Mouse (Mus musculus): ENCODE data around the gene Degs1.

Gene Degs1

DNA sequence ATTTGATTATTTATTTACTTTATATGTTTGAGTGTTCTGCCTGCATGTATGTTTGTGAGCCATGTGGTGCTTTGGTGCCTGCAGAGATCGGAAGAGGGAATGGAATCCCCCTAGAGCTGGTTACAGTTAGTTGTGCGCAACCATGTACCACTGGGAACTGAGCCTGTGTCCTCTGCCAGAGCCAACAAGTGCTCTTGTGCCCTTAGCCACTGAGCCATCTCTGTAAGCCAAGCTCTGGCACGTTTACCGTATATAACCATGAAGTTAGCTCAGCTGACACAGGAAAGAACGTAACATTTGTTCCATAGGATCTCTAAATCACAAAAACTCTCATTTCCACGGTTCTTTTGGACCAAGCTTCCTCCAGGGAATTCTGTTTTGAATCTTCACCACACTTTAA lies 2.6 kb downstream of the Degs1 start:
- no peak for DNase-seq

DNA sequence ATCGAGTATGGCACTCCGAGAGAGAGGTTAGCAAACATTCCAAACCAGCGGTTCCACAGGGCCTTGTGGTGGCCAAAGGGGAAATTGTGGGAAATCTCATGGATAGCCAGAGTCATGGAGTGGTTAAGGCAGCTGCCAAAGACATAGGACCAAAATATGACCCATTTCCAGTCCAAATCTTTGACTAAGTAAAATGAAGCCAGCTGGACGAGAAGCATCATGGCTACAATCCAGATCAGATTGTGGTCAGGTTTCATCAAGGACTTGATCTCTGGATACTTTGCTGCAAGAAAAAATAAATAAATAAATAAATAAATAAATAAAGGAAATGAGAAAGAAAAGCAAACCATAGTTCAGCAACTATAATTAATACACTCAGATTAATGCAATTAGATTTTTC lies 3.2 kb downstream of the Degs1 start:
- no peak for DNase-seq

DNA sequence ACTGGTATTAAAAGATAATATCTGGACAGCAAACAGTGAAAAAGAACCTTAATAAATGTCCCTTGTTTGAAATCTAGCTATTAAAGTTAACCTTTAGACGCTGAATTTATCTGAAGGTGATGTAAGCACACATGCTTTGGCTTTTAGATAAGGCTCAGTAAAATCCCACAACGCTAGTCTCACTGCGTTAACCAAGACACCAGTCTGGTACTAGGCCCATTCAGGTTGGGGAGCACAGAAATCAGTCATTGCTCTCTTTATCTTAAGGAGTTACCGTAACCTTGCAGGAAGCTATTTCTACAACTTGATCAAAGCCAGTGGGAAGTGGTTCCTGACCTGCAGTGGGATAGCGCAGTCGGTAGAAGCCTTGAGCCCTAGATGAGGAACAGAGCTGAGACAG lies 7.5 kb downstream of the Degs1 start:
- no peak for DNase-seq

DNA sequence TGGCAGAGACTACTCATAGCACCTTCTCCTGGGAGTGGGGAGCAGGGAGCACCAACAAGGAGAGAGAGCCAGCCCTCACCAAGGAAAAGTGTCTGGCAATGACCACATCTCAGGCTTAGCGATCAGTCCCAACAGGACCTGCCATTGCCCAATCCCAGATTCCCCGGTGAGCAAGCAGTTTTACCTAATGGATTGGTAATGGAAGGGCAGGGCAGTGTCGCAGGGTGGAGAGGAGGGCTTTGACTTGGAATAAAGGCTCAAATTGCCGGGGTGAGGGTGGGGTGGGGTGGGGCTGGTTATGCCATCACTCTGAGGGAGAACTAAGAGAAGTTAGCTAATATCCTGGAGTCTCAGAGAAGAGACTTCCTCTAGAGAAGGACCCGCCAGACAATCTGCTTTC lies 11.0 kb downstream of the Degs1 start:
- DNase-seq, result no peak

DNA sequence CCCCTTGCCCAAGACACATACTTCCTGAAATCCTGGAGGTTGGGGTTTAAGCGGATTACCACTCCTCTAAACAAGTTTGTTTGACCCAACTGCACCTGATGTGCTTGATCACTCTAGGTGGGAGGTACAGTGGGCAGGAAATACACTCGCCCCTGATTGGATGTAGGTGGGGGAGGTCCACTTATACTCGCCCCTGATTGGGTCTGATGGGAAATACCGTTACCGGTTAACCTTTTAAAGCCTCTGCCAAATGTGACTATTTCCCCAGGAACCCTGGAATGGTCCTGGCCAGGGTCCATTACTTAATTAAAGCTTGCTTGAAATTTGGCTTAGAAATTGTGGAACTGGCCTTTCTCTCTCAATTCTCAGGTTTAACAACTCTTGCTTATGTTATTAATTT lies 11.5 kb downstream of the Degs1 start:
- DNase-seq, result no peak

DNA sequence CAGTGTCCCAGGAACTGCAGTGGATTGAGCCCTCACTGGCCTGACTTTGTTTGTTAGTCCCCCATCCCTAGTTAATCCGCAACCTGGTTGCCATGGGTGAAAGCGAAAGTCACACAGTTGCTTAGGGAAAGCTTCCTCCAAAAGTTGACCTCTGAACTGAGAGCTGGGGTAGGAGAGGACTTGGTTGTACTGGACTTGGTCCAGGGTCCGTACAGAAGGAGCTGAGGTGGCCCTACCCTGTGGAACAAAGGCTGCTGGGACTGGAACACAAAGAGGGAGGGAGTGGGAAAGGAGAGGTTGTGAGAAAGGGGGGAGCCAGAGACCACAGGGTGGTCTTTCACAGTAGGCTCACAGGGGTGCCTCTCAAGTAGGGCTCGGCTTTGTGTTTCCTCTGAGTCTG lies 14.3 kb downstream of the Degs1 start:
- DNase-seq, result no peak

DNA sequence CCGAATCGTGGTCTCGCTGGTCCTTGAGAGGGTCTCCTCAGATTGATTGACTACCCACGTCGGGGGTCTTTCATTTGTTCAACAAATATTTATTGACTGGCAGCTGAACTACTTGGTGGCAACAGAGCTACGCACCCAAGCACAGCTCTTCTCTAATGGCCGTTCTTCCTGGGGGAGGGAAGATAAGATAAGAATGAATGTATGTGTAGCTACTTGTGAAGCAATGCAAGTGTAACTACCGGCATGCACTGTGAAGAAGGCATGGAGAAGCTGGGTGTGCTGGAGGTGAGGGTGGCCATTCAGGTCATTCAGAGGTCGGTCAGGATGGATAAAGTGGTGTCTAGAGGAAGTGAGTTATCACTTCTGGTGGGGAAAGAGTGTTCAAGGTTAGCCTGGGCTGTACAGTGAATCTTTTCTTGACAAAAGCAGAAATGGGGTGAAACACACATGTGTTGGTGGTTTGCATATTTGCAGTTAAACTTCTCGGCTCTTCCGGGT lies 16.5 kb downstream of the Degs1 start:
- DNase-seq, result no peak

DNA sequence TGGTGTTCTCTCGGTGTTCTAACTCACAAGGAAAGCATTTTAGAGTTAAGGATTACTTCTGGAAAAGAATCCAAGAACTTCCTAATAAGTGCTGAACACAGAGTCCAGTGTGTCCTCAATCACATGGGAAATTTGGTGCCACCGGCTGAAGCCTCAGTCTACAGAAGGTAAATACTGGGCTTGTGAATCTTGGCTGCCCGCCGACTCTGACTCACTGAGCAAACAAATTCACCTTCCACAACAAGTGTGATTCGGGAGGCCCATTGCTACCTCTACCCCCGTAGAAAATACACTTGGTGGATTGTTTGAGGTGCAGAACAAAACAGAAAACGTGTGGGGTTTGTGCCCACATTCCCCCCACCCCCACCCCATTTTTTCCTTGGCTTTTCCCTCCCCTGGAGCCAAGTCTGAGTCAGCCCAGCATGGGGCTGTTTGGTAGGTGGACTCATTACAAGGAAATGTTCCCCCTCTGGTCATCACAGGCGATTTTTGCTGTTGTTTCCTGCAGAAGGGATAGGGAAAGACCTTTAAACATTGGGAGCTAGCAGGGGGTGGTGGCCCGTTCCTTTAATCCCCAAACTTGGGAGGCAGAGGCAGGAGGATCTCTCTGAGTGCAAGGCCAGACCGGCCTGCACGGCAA lies 26.4 kb downstream of the Degs1 start:
- no peak for DNase-seq

DNA sequence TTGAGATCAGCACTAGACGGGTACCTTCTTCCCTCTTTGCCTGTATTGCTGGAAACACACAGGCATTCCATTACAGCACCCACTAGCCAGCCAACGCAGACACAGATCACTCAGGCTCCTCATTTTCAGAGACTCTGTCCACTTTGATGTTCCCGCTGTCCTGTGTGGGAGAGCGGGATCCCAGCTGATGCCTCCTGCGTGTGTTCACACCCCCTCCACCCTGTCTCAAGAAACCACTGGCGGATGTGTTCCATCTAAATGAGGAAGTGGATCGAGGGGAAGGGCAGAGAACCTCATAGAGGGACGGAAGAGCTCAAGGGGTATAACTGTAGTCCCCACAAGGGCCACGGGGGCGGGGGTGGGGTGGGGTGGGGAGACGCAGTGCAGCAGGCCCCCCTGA lies 27.6 kb downstream of the Degs1 start:
- no peak for DNase-seq

DNA sequence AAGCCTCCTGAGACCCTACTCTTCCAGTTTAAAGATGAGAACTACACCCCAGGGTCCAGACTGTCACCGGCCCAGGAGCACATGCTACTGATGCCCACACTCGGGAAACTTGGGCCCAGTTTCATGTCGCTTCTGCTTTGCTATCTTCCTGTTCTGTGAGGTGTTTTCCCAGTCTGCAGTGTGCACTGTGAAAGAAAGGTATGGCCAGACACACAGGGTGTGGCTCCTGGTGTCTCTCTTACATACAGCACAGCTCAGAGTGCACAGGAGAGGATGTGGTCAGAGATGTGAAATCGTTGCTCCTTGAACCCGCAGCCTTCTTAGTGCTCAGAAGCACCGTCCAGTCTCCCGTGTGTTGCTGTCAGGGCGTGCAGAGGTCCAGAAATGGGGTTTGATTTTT lies 28.0 kb downstream of the Degs1 start:
- DNase-seq, result no peak

DNA sequence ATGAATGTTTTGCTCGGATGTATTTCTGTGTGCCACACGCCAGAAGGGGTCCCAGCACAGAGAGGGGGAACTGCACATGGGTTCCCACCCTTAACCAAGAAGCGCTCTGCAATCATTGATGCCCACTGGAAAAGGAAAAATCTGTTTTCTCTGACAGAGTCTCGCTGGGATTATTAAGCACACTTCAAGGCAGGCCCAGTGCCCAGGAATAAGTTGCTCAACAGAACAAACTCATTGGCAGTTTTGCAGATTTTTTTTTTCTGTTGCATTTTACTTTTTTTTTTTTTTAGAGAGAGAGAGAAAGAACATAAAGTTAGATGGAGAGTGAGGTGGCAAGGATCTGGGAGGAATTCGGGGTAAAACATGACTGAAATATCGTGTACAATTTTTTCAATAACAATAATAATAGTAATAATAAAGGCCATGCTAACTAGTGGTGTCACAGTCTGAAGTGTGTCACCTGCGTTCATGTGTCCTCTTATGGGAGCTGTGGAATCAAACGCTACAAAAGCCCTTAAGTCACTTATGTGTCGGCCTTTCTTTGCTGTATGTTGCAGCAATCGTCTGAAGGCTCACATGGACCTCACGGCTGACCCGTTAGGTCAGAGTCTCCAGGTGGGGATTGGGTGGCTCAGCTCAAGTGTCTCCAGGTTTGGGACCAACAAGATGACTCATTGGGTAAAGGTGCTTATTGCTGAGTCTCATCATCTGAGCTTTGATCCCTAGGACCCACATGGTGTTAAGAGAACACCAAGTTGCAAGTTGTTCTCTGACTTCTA lies 28.7 kb downstream of the Degs1 start:
- no peak for DNase-seq

DNA sequence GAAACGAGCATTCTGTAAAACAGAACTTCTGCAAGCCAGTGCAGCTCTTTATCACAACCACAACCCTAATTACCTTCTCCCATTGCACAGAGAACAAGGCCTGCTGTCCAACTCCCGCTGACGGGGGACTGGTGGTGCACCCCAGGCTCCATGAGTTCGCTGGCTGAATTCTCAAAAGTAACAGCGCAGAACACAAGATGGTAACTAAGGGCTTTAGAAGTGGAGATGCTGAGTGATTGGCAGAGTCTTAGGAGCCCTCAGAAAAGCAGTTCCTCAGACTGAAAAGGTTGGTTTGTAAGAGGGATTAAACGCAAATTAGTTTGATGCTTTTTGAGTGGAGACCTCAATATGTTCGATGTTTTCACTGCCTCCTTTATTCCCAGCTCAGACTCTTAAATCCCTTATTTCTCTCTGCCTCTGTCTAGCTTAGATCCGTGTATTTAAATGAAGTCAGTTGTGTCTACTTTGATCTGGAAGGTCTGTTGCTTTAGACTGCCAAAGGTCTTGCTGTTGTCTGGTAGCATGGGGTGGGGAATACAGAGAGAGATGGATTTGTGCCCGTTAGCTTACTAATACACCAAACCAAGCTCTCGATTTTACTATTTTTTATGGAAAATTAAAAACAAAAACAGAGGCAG lies 30.0 kb downstream of the Degs1 start:
- DNase-seq, result no peak

DNA sequence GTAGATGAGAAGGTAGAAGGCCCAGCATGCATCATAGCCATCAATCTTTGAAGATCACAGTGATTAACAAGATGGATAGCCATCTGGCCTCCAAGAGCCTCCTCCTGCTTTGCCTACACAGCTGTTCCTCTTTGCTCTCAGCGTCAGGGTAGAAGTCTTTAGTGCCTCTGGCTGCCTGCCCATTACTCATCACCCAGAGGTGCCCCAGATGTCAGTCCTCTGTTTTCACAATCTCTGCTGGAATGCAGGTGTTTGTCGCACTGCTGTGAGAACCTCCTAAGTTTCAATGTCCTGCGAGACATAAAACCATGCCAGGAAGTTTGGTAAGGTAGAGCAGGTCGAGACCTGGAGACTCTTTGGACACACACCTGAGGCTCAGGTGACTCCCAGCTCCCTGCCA lies 31.9 kb downstream of the Degs1 start:
- no peak for DNase-seq

DNA sequence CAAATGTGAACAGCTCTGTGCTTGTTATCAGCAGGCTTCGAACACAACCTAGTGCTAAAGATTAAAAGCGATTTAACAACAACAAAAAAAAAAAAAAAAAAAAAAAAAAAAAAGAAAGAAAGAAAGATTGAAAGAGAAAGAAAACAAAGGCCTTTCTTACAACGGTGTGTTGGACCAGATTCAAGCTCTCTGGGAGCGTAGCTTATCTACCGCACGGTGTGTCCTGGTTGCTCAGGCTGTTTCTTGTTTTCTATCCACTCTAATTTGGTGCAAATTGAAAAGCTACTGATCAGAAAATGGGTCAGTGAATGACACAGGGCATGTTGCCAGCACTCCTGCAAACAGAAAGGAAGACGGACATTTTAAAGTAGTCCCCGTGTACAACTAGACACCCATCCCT lies 33.3 kb downstream of the Degs1 start:
- DNase-seq, result no peak

DNA sequence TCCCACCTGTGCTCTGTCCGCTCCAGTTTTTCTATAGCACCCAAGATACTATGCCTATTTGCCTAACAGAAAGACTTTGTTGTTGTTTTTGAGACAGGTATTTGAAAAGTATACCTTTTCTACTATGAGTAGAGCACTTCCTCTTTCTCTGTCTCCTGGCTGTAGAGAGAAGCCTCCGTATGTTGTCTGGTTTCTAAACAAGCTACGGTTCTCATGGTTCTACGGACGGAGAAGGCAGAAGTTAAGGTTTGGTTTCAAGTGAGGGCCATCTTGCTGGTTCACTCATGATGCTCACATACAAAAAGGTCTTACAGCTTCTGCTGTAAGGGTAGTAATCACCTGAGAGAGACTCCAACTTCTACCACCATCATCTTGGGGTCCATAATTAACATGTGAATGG lies 37.6 kb downstream of the Degs1 start:
- DNase-seq, result no peak

DNA sequence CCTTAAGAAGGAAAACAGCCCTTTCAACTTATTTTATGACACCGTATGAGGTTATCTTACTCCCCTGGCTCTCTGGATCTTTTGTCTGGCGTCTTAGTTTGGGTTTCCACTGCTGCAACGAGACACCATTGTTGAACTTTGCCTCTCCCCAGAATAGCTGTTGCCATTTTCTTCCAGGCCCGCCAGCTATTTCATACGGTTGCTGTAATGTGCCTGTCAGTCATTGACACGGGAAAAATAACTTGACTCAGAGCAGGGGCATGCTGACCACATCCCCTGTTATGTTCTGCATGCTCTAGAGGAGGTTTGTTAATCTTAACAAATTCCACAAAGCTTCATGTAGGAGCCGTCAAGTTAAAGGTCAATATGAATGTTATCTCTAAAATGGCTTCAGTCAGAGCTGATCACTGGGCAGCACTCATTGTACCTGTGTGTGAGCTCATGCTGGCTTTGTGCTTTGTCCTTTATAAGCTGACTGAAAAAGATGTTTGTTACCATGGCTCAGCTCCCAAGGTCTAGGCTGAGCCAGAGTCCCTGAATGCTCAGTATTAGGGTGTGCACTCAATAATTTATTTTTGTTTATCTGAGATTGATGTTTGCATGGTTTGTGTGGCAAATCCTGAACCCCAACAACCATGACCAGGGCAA lies 44.4 kb downstream of the Degs1 start:
- no peak for DNase-seq

DNA sequence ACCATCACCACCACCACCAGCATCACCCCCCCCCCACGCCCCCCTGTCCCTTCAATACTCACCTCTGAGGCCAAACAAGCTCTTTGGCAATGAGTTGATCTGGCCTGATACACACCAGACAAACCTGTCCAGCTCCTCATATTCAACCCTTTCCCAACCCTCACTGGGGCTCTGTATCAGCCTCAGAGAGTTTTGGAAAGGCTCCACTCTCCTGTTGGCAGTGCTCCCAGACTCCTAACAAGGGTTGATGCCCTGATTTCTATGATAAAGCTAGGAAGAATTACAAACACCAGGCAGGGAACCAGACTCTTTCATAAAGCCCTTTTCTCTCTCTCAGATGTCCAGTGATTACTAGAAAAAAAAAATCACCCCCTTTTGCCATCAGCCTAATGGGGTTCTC lies 45.2 kb downstream of the Degs1 start:
- DNase-seq, result peak; percentile 51

DNA sequence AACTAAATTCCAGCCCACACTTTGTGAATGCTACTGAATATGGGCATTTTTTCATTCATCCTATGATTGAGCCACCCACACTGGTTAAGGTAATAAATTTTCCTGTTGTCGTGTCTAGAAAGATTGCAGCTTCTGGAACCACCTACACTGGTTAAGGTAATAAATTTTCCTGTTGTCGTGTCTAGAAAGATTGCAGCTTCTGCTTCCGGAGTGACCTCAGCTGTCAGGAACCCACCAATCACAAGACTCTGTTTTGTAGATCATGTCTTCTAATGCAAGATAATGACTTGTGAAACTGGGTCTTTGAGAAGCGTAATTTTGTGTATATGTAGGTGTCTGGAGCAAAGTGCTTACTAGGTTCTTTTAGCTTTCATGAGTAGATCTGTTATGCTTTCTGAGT lies 47.4 kb downstream of the Degs1 start:
- DNase-seq, result no peak

DNA sequence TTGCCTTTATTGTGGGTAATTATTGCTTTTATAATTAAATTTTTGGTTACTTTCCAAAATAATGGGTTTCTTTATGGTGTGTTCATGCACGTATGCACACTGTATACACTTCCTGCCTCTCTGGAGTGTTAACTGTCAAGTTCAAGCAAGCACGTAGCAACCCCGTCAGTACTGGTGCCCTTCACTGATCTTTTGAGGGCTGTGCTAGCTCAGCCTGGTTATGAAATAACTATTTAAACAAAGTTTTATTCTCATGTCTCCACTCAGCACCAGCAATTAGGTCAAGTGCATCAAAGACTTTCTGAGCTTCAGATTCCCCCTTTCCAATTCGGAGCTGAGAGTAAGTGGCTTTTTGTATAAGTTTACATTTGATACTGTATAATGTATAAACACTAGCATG lies 53.2 kb downstream of the Degs1 start:
- no peak for DNase-seq

DNA sequence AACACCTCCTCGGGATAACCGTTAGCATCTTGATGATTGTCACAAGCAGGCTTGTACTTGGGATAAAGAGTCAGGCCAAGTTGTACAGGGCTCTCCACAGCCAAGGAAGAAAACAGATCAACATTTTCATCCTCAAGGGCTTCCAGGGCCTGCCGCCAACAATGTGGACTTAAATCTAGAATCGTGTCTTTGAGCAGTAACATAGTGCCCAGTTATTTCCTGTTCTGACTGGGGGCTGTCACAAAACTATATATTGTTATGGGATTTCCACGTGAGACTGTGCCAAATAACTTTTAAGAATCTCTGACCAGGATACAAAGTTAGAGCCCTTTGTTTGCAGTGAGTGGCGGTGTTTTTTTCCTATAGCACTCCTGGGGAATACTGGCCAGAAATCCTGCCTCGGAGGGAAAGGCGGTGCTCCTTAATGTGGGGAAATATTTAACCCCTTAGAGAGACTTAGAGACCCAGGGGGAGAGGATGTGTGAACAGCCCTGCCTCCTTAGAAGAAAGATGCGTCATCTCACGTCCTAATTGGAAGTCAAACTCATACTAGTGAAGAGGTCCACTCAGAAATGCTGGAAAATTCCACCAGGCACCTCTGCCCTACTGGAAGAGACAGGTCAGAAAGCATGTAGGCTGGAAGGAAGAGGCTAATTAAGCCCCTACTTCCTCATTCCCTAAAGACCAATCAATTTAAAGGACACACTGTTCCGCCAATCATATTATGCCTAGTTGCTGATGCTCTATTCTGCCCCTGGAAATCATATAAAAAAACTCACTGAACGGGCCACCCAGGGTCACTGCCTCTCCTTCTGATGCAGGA lies 55.3 kb downstream of the Degs1 start:
- DNase-seq, result no peak

DNA sequence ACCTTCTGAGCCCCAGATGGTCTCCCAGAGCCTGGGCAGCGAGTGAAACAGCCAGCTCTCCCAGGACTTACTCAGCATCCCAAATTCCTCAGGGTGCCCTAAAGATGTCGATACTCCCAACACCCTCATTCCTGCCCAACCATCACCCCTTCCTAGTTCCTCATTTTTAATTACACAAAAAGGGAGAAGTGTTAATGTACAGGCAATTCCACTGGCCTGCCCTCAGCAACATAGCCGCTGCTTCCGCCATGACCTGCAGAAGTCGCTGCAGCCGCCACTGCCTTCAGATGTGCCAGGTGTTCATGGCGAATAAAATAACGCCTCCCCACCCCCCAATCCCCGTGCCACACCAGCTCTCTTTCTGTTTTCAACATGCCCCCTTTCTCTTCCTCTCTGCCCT lies 56.3 kb downstream of the Degs1 start:
- DNase-seq, result no peak

Measured in right cerebral cortex, postnatal 4 days (tissue).